Mouse (Mus musculus): ENCODE data around the gene Dusp22. TPM values are rescaled to one million over a fixed set of nuclear protein-coding genes. Genes with fewer than 3 reads are reported as not detected.

The Dusp22 gene
- polyA plus RNA-seq, 1 experiment from 2014 or later, result 23.4 TPM

DNA sequence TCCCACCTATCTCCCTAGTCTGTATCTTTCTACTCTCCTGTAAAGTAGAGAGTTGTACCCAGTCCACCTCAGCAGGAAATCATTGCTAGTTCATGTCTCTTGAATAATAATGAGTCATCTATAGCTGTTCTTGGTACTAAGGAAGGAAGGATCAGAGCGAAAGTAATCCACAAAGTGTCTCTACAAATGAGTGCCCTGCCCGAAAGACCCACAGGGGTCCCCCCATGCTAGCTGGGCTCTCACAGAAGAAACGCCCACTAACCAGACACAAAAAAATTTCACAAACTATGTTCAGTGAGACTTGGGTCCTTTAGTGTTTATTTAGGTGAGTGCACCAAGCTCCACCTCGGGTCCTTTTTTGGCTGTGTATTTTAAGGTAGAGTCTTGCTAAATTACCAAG, 94.3 kb downstream of the Dusp22 start:
- WGBS, result 83% methylated on average over 4 of the region's 4 CpGs
- H3K4me3 ChIP-seq, result no peak overlapping the region
- H3K4me1 ChIP-seq, result peaks cover 18% of the 10 kb centered on the region
- H3K27ac ChIP-seq, result no peak overlapping the region
- no peak overlapping the region for H3K9ac ChIP-seq
- no peaks in the 10 kb centered on the region for H3K9me3 ChIP-seq
- no peaks in the 10 kb centered on the region for H3K36me3 ChIP-seq
- no peak overlapping the region for H3K4me2 ChIP-seq
- peaks cover 43% of the 10 kb centered on the region for H3K27me3 ChIP-seq
- no peak for ATAC-seq (ENCODE audit: insufficient number of reproducible peaks, insufficient read depth, low FRiP score, low TSS enrichment, low read depth)

DNA sequence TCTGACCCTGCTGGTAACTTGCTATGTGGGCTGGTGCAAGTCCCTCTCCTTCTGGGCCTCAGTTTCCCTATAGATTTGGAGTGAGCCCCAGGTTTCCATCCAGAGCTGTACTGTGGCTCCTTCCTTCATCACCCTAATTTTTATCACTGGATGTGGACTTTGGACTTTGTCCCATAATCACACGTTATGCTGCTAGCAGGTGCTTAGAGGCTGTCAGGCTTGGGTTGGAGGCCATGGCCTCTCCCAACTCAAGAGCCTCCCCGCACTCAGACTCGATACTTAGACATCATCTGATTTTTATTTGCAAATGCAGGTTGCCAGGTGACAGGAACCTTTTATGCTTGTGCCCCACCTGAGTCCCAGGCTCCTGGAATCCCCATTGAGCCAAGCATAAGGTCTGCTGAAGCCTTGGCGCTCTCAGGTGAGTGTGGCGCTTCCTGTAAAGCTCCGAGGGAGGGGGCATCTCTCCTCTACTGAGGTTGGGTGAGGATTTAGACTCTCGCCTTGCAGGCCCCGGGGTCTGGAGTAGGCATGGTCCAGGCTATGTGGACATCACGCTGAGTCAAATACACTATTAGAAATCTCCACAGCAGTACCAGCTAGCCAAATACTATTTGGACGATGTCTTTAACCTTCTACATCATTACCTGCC, 95.2 kb downstream of the Dusp22 start:
- H3K4me3 ChIP-seq, result no peak overlapping the region
- peaks cover 9% of the 10 kb centered on the region for H3K4me1 ChIP-seq
- WGBS, result 83% methylated on average over 10 of the region's 10 CpGs
- H3K9me3 ChIP-seq, result no peaks in the 10 kb centered on the region
- H3K4me2 ChIP-seq, result no peak overlapping the region
- H3K27me3 ChIP-seq, result peaks cover 34% of the 10 kb centered on the region
- H3K9ac ChIP-seq, result no peak overlapping the region
- no peaks in the 10 kb centered on the region for H3K36me3 ChIP-seq
- ATAC-seq (ENCODE audit: insufficient number of reproducible peaks, insufficient read depth, low FRiP score, low TSS enrichment, low read depth), result no peak
- H3K27ac ChIP-seq, result no peak overlapping the region

- Histone ChIP-seq H3K4me2 (no peak overlapping the region), H3K9me3 (no peaks in the 10 kb centered on the region), H3K36me3 (no peaks in the 10 kb centered on the region), H3K9ac (no peak overlapping the region), H3K4me1 (peaks cover 3% of the 10 kb centered on the region; the same call in 1 of the 2 replicates), H3K4me3 (no peak overlapping the region), H3K27ac (no peak overlapping the region), H3K27me3 (peaks cover 27% of the 10 kb centered on the region)
- 67% methylated on average over 3 of the region's 3 CpGs for WGBS
- no peak for ATAC-seq (ENCODE audit: insufficient number of reproducible peaks, insufficient read depth, low FRiP score, low TSS enrichment, low read depth)
Measured at GRCm38 (mm10) chr13:30755577-30755976, 95.8 kb downstream of the Dusp22 start.

DNA sequence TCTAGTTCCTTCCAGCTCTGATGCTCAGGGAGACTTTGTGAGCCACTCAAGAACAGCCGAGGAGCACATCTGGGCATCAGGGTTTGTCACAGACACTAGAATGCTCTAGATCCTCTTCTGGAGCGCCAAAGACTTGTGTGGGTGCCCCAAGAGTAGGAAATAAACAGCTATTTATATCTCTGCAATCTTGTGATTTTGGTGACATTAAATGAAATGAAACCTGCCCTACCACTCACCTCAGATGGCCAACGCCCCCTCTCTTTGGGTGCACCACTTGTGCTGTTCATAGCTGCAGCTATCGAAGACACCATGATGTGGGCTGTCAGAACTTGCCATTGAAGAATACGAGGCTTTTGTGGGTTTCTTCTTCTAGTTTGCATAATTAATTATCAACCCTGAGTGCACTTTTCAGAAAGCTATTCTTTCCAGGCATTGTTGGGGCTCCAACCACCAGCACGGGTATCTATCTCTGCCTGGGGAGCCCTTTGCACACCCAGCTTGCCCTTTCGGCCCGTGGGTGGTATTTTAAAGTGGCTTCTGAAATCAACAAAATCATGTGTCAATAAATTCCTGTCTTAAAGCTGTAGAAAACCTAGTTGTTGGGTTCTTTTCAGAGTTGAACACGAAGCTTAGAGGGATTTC, 96.3 kb downstream of the Dusp22 start:
- WGBS, result 79% methylated on average over 9 of the region's 9 CpGs
- no peak overlapping the region for H3K4me3 ChIP-seq
- no peak overlapping the region for H3K4me2 ChIP-seq

DNA sequence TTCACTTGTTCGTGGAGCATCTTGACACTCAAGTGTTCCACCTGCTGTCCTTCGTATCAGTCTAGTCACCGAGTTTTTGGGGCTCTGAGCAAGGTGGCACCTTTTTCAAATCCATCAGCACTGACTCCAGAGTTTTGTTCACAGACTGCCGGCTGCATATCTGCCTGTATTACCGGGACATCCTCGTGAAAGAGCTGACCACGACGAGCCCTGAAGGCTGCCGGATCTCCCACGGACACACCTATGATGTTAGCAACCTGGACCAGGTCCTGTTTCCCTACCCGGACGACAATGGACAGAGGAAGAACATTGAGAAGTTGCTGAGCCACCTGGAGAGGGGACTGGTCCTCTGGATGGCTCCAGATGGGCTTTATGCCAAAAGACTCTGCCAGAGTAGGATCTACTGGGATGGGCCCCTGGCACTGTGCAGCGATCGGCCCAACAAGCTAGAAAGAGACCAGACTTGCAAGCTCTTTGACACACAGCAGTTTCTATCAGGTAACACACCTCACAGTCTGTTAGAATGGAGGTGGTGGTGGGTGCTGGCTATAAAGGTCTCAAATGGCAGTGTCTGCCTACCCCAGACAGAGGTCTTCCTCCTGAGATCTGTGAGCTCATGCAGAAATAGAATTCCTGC, 97.6 kb downstream of the Dusp22 start:
- no peaks in the 10 kb centered on the region for H3K9me3 ChIP-seq
- no peaks in the 10 kb centered on the region for H3K4me1 ChIP-seq
- no peak overlapping the region for H3K9ac ChIP-seq
- no peak for ATAC-seq (ENCODE audit: insufficient number of reproducible peaks, insufficient read depth, low FRiP score, low TSS enrichment, low read depth)
- H3K27me3 ChIP-seq, result peaks cover 10% of the 10 kb centered on the region
- no peak overlapping the region for H3K27ac ChIP-seq
- no peak overlapping the region for H3K4me2 ChIP-seq
- no peaks in the 10 kb centered on the region for H3K36me3 ChIP-seq
- H3K4me3 ChIP-seq, result no peak overlapping the region
- 84% methylated on average over 14 of the region's 14 CpGs for WGBS

More for the DNA sequence above, 96.3 kb downstream of the Dusp22 start:
- Histone ChIP-seq H3K36me3 (no peaks in the 10 kb centered on the region), H3K4me1 (no peaks in the 10 kb centered on the region), H3K27me3 (peaks cover 22% of the 10 kb centered on the region), H3K9me3 (no peaks in the 10 kb centered on the region), H3K27ac (no peak overlapping the region), H3K9ac (no peak overlapping the region)
- no peak for ATAC-seq (ENCODE audit: insufficient number of reproducible peaks, insufficient read depth, low FRiP score, low TSS enrichment, low read depth)

GRCm38 (mm10) chr13:30758789-30759381, 99.1 kb downstream of the Dusp22 start:
- Histone ChIP-seq H3K4me2 (no peak overlapping the region), H3K27me3 (no peaks in the 10 kb centered on the region), H3K4me1 (no peaks in the 10 kb centered on the region), H3K36me3 (no peaks in the 10 kb centered on the region), H3K9ac (no peak overlapping the region), H3K4me3 (no peak overlapping the region), H3K9me3 (no peaks in the 10 kb centered on the region), H3K27ac (no peak overlapping the region)
- WGBS, result 84% methylated on average over 11 of the region's 11 CpGs
- ATAC-seq (ENCODE audit: insufficient number of reproducible peaks, insufficient read depth, low FRiP score, low TSS enrichment, low read depth), result no peak

- H3K27ac ChIP-seq, result no peak overlapping the region
- no peak overlapping the region for H3K4me3 ChIP-seq
- no peaks in the 10 kb centered on the region for H3K4me1 ChIP-seq
- no peaks in the 10 kb centered on the region for H3K9me3 ChIP-seq
- H3K9ac ChIP-seq, result no peak overlapping the region
- H3K36me3 ChIP-seq, result no peaks in the 10 kb centered on the region
- H3K4me2 ChIP-seq, result no peak overlapping the region
- no peak for ATAC-seq (ENCODE audit: insufficient number of reproducible peaks, insufficient read depth, low FRiP score, low TSS enrichment, low read depth)
- no peaks in the 10 kb centered on the region for H3K27me3 ChIP-seq
- WGBS, result 70% methylated on average over 3 of the region's 3 CpGs
Measured at GRCm38 (mm10) chr13:30760374-30761090, 100.7 kb downstream of the Dusp22 start.

Other genes with a start within 250 kb of the Dusp22 start
- 191 and 193 TPM in 2 replicates for gene Uqcrfs1, start 114.6 kb upstream of the Dusp22 start, polyA plus RNA-seq (2015; fragmentation: Nextera tagmentation; extraction: Ambion mirVana)
- gene Irf4, start 89.2 kb downstream of the Dusp22 start, polyA plus RNA-seq (2015; fragmentation: Nextera tagmentation; extraction: Ambion mirVana), result 0.06 and 0.15 TPM in 2 replicates

Measured in embryonic facial prominence, embryonic 13.5 days (tissue).